Mouse (Mus musculus) E14TG2a.4 (cell line): ENCODE measurements at regions not wholly inside any gene's neighbourhood (a gene's known extent, or its start where the extent isn't known, plus 50 kb on each side); places are given as distances from the start of the nearest gene placed in this dataset.

Experiments used
- H3K27me3 ChIP-seq: 2 replicates; pipeline ENCODE4 v1.6.1; 2014; ENCODE audit warnings: low read length, control low read depth; ENCODE audit not compliant: insufficient read depth
- H3K36me3 ChIP-seq: 2 replicates; pipeline ENCODE4 v1.6.1; 2014; ENCODE audit warnings: low read length, control low read depth; ENCODE audit not compliant: insufficient read depth
- H3K4me1 ChIP-seq: replicated peaks from 2 replicates; pipeline ENCODE4 v1.6.1; 2014; ENCODE audit warnings: low read depth, low read length, control low read depth
- H3K4me3 ChIP-seq: replicated peaks from 2 replicates; pipeline ENCODE4 v1.5.1; 2014; ENCODE audit warnings: mild to moderate bottlenecking, low read length
- H3K9me3 ChIP-seq: 2 replicates; pipeline ENCODE4 v1.6.1; 2014; ENCODE audit warnings: low read length, control low read depth
- CTCF ChIP-seq: conservative IDR thresholded peaks from 2 replicates; pipeline ENCODE4 v1.5.1; 2014; ENCODE audit warnings: low read length
- NANOG ChIP-seq: IDR thresholded peaks from 2 replicates; pipeline ENCODE4 v1.6.1; 2014; ENCODE audit warnings: borderline replicate concordance, low read length, mixed read lengths
- POU5F1 ChIP-seq: IDR thresholded peaks from 2 replicates; pipeline ENCODE4 v1.6.1; 2014; ENCODE audit warnings: low read length, borderline replicate concordance

DNA sequence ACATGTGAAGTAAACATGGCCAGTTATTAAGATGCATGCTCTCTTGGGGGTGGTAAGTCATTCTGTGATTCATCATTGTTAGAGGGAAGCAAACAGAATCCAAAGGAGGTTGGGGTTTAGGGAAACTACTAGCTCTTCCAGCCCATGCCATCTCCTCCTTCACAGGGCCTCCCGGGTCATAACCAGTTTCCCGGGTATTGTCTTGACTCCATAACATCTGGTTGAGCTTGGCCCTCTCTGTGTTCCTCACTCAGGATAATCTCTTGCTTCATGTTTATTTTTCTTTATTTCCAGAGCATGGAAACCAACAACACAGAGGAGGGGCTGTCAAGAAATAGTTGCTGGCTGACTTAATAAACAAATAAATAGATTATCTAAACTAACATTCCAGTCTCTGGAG lies 295.3 kb downstream of the Irx1 start:
- Histone ChIP-seq H3K9me3 (no peaks in the 10 kb centered on the region), H3K4me1 (no peaks in the 10 kb centered on the region), H3K4me3 (no peak overlapping the region), H3K36me3 (no peaks in the 10 kb centered on the region), H3K27me3 (no peaks in the 10 kb centered on the region)
- TF ChIP-seq POU5F1 (no peak), CTCF (no peak), NANOG (no peak)

DNA sequence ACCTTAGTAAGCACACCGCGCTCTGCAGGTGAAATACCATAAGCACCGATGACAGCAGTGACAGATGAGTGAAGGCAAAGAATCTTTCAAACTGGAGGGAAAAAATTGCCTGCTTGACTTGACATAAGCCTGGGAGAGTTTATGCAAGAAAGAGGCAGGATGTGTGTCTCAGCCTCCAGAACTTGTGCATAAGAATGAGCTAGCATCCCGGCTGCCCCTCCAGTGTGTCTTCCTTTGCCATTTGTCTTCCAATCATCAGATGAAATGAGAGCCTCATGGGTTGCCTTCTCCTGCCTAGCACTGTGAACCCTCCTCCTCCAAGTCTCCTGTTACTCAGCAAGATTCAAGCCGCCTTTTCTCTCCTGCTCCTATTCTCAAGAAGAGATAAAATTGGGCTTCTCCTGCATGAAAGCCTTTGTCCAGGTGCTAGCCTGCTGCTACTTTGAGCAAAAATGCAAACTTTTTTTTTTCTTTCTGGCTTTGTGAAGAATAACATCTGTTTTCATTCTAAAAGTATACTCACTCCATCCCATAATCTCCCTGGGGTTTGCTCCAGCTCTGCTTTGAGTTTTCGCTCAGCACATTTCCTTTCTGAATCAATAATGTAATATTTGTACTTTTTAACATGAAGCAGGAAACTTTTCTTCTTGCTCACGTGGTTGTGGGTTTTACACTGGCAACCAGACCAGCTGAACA lies 298.2 kb downstream of the Irx1 start:
- Histone ChIP-seq H3K36me3 (no peaks in the 10 kb centered on the region), H3K27me3 (no peaks in the 10 kb centered on the region), H3K4me3 (no peak overlapping the region), H3K9me3 (no peaks in the 10 kb centered on the region), H3K4me1 (no peaks in the 10 kb centered on the region)
- TF ChIP-seq POU5F1 (no peak), CTCF (no peak), NANOG (no peak)

DNA sequence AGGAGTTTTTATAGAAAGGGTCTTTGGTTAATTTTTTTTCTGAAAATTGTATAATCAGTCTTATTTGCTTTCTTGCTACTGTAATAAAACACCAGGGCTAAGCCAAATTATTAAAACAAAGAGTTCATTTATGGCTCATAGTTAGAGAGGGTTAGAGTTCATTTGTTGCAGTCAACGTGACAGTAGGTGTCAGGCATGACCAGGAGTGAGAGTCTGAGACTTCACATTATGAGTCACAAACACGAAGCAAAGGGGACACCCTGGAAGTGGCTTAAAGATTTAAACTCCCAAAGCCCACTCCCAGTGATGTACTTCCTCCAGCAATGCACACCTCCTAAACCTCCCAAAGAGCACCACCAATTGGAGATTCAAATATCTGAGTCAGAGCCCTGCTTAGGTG lies 305.6 kb downstream of the Irx1 start:
- Histone ChIP-seq H3K4me1 (no peaks in the 10 kb centered on the region), H3K36me3 (no peaks in the 10 kb centered on the region), H3K4me3 (no peak overlapping the region), H3K27me3 (no peaks in the 10 kb centered on the region), H3K9me3 (no peaks in the 10 kb centered on the region)
- TF ChIP-seq CTCF (no peak), NANOG (no peak), POU5F1 (no peak)

DNA sequence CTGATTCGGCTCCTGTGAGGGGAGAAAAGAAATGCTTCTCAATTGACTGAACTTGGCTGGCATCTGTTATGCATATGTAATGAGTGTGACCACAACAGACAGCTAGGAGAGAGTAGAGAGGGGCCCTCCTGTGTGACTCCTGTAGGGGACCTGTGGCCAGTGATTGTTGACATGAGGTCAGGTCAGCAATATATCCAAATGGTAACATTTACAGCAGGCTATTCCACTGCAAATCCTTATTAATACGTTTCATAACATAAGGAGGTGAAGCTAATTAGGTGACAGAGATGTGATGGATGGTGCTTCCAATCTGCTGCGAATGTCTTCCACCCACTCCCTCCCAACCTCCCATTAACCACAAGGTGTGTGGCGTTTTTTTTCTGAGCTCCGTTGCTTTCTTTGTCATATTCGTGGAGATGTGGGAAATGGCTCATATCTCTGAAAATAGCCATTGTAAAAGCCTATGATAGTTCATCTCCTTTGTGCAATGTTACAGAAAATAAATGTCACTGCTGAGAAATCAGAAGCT lies 309.5 kb downstream of the Irx1 start:
- no peaks in the 10 kb centered on the region for H3K27me3 ChIP-seq
- no peak overlapping the region for H3K4me3 ChIP-seq
- no peaks in the 10 kb centered on the region for H3K36me3 ChIP-seq
- H3K9me3 ChIP-seq: no peaks in the 10 kb centered on the region
- H3K4me1 ChIP-seq: no peaks in the 10 kb centered on the region
- no peak for TF ChIP-seq NANOG
- TF ChIP-seq POU5F1: no peak
- TF ChIP-seq CTCF: no peak

DNA sequence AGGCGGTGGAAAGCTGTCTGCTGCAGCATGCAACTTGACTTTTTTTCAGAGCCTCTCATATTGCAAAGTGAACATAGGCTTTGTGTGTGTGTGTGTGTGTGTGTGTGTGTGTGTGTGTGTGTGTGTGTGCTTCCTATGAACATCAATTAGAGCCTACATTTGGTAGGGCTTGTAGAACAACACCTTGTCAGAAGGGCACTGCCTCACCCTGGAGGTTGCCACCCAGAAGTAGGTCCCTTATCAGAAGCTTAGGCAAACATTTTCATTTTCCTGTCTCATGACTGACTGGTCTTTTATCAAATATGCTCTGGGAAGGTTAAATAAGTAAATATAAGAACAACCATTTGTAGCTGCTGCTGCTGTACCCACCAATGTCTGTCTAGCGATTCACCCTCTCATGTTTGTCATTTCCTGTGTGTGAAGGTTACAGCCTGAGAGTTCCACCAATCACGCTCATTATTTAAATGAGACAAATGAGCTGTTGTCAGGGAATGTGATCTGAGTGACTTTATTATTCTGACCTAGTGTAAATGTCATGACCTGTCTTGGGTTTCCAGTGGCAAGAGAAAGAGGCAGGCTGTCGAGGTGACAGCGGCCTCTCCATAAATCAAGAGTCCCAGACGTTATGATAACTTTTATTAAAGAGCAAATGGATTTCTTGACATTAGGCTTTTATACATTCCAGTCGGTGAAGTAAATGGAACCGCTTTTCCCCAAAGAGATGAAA lies 310.1 kb downstream of the Irx1 start:
- Histone ChIP-seq H3K27me3 (no peaks in the 10 kb centered on the region), H3K4me3 (no peak overlapping the region), H3K36me3 (no peaks in the 10 kb centered on the region), H3K4me1 (no peaks in the 10 kb centered on the region), H3K9me3 (no peaks in the 10 kb centered on the region)
- no peak for TF ChIP-seq CTCF
- TF ChIP-seq POU5F1: no peak
- no peak for TF ChIP-seq NANOG

DNA sequence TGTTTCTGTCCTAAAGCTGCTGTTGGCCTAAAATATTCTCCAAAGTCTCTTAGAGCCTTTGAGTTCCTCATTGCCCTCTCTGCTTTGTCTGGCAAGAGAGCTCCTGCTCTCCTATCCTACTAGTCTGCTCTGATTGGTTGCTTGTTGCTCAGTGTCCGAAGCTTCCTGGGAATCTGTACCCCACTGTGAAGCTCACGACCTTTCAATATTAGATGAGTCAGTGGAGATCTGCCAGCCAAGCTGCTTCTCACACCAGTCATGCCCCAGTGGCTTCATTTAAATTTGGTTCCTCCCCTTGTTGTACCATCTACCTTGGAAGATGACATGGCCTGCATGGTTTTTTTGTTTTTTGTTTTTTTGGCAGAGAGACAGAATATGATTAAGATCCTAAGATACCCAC lies 313.6 kb downstream of the Irx1 start:
- Histone ChIP-seq H3K27me3 (no peaks in the 10 kb centered on the region), H3K36me3 (no peaks in the 10 kb centered on the region), H3K4me3 (no peak overlapping the region), H3K9me3 (no peaks in the 10 kb centered on the region), H3K4me1 (no peaks in the 10 kb centered on the region)
- TF ChIP-seq CTCF (no peak), NANOG (no peak), POU5F1 (no peak)

DNA sequence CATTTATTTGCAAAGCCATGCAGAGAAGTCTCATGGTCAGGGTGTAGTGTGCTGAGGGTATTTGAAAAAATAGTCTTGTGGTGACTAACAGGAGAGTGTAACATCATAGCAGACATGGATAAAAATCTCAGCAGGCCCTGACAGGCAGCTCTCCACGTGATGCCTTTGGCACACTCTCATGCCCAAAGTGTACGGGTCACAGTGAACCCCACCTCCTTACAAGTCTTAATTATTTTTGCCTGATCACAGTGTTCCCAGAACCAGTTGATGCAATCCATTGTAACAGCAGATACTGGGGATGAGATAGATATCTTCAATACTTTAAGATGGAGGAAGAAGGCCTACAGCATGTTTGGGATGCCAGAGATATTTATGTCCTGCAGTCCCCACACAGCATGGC lies 314.5 kb downstream of the Irx1 start:
- Histone ChIP-seq H3K4me3 (no peak overlapping the region), H3K36me3 (no peaks in the 10 kb centered on the region), H3K4me1 (no peaks in the 10 kb centered on the region), H3K9me3 (no peaks in the 10 kb centered on the region), H3K27me3 (no peaks in the 10 kb centered on the region)
- no peak for TF ChIP-seq POU5F1
- no peak for TF ChIP-seq CTCF
- no peak for TF ChIP-seq NANOG

DNA sequence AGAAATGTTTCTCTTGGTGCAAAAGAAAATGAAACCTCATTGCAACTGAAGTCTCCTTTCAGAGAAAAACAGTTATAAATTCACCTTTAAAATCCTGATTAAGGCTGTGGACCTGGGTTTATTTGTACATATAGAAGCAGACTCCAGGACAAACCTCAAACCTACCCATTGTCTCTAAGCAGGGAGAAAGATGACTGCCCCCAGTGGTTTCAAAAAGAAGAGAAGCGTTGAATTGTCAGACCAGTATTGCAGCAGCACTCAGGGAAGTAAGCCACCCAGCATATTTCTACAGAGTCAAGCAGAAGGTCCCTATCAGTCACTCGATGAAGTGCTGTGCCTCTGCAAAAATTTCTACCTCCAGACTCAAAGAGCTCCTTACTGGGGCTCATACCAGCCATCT lies 332.1 kb downstream of the Irx1 start:
- H3K9me3 ChIP-seq: no peaks in the 10 kb centered on the region
- H3K4me3 ChIP-seq: no peak overlapping the region
- no peaks in the 10 kb centered on the region for H3K36me3 ChIP-seq
- H3K4me1 ChIP-seq: no peaks in the 10 kb centered on the region
- peaks cover 5% of the 10 kb centered on the region; the same call in 1 of the 2 replicates for H3K27me3 ChIP-seq
- TF ChIP-seq NANOG: no peak
- TF ChIP-seq POU5F1: no peak
- TF ChIP-seq CTCF: no peak

DNA sequence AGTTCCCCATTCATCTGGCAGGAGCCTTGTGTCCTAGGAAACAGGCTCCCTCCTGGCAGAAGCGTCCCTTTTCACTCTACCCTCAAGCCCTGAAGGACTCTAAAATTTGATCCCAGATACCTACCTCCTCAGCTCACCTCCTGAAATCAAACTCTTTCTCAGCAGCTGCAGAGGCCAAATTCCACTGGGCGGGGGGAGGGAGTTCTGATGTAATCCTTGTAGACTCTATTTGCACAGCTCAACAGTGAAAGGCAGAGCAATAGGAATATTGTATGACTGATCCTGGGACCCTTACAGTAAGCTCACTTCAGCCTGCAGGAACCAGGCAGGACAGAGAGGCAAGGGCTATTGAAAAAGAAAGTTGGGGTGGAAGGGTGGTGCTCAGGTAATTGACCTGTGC lies 346.3 kb downstream of the Irx1 start:
- TF ChIP-seq CTCF (no peak), NANOG (no peak), POU5F1 (no peak)
- H3K9me3 ChIP-seq: peaks cover 19% of the 10 kb centered on the region
- H3K36me3 ChIP-seq: no peaks in the 10 kb centered on the region
- no peak overlapping the region for H3K4me3 ChIP-seq
- 0 out of 2 replicates have a peak, but pooled peaks cover 5% of the 10 kb centered on the region for H3K4me1 ChIP-seq
- no peaks in the 10 kb centered on the region for H3K27me3 ChIP-seq
